Mouse (Mus musculus) naive thymus-derived CD4-positive, alpha-beta T cell, adult 5 months (primary cell): Measurements from ENCODE around the gene Mafg. TPM values are rescaled to one million over a fixed set of nuclear protein-coding genes. Genes with fewer than 3 reads are reported as not detected.

Experiments used
- polyA plus RNA-seq: library from polyadenylated mRNA; unstranded; fragments of 100-300 nt; shearing (Covaris generic); gene quantifications from one replicate; pipeline ENCODE4 v1.2.1, GENCODE M21; 2017

The Mafg gene
- polyA plus RNA-seq = 23.3 TPM

DNA sequence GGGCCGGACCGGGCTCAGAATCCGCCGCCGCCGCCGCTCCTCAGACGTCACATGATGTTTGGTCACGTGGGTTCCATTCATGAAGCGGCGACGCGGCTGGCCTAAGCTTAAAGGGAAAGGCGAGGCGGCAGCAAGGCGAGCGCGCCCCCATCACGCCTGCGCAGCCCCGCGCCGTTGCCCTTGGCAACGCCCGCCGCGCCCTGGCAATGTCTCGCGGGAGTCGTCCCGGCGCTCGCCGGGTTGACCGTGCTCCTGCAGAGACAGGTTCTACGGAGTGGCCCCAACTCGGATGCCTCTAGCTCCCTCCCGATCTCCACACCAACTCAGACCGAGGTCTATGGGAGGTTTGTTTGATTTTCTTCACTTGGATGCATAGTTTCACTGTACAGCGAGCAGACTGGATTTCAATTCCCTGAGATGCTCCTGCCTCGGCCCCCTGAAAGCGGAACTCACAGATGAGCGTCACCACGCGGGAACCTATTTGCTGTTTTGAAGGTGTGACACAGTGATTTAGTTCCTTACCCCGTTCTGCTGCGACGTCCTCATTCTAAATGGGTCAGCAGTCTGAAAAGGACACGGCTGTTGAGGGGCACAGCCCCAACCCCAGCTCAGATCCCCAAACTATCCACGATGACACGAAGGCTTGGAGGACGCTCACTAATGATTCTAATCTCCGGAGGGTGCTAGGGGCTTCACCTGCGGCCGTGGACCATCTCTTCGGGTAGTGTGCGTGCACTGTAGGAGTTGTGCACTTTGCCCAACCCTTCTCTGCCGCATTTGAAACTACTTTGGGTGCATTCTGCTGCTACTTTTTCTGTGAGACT is at the start of gene Mafg:
TSS of gene Mafg (minus strand) at position 81 of the 824 bp plus-strand sequence.

GRCm38 (mm10) chr11:120672687-120673593 is 39.5 kb upstream of the Mafg start, which contains the start of gene Aspscr1:
TSS of gene Aspscr1 (plus strand) at chr11:120672973.

GRCm38 (mm10) chr11:120661076-120661460 is 27.7 kb upstream of the Mafg start, which contains the start of gene Notum:
TSS of gene Notum (minus strand) at chr11:120661175.

DNA sequence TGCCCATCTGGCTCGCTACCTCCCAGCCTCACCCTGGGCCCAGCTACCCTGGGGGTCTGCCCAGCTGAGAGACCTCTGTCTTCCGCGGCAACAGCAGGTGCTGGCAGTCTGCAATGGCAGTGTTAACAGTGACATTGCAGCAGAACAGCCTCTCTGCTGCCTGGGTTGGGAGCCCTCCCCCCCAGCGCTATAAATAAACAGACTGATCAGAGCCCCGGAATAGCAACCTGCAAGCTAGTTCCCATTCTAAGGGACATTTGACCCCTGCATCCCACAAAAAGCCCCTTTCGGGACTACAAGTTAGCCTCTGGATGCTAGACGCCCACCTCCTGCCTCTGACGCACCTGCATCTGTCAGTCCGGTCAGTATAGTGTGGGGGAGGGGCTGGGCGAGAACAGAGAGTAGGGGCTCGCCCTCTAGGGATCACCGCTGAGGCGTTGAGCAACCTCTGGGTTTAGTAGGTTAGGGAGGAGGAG is 14.6 kb upstream of the Mafg start, which contains the start of gene Myadml2:
TSS of gene Myadml2 (minus strand) at position 158 of the 476 bp plus-strand sequence.

DNA sequence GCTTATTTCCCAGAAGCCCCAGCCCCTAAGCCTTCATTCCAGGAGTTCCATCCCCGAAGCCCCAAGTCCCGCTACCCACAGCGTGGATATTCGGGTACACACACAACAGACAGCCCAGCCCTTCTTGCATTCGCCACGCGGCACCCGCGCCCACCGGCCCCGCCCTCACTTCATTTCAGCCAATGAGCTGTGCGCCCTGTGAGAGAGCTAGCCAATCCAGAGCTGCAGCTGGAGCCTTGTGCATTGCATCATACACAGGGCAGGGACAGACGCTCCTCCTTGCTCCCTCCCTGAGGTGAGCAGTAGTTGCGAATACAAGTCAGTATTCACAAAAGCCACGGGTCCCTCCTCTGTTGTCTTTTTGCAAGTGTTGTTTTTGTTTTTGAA is 10.2 kb upstream of the Mafg start, which contains the start of gene Pycr1:
TSS of gene Pycr1 (minus strand) at position 169 of the 387 bp plus-strand sequence.

GRCm38 (mm10) chr11:120625152-120625775 is 8.1 kb downstream of the Mafg start, which contains the start of gene Sirt7:
TSS of gene Sirt7 (minus strand) at chr11:120625240.

DNA sequence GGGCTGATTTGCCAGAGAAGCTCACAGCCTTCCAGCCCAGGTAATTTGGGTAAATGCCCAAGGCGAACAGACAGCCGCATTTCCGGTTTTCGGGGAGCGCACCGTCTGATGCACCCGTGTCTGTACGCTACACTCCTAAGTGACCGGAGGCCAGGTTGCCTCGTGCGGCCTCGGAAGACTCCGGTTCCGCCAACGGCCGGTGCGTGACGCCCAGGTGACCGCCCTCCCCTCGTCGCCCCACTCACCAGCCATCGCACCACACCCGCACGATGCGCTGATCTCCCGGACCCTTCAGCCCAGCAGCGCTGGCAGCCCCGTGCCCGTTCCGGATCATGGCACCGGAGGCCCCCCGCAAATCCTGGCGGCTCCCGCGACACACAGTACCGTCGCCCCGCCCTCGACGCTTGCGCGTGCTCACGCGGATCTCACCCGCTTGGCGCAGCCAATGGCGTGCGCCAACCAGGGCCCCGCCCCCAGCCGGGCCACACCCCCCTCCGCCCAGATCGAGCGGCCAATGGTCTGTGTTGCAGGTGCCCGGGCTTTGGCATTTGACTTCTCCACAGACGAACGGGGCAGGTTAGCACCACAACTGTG is 15.8 kb downstream of the Mafg start, which contains the start of gene Pcyt2:
TSS of gene Pcyt2 (minus strand) at position 418 of the 594 bp plus-strand sequence.

DNA sequence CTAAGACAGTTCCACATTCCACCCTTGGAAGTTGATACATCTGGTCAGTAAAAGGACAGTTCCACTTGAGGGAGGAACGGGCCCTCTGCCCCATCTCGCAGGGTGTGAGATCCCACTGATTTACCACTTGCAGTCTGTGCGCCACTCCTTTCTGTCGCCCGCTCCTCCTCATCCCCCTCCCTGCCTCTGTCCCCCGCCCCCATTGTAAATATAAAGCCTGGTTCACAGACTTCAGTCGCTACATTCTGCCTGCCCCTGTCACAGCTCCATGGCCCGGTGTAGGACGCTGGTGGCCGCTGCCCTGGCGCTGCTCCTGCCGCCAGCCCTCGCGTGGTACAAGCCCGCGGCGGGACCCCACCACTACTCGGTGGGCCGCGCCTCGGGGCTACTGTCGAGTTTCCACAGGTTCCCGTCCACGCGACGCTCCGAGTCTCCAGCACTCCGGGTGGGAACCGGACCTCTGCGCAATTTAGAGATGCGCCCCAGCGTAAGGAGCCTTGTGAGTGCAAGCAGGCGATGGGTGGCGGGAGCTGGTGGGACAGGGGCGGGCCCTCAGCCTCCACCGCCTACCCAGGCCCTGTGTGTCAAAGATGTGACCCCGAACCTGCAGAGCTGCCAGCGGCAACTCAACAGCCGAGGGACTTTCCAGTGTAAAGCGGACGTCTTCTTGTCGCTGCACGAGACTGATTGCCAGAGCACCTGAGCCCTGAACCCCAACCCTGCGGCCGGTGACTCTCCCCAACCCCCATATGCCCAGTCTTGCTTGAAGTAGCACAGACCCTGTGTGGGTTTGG is 25.0 kb downstream of the Mafg start, which contains the start of gene Npb:
TSS of gene Npb (plus strand) at position 237 of the 794 bp plus-strand sequence.

DNA sequence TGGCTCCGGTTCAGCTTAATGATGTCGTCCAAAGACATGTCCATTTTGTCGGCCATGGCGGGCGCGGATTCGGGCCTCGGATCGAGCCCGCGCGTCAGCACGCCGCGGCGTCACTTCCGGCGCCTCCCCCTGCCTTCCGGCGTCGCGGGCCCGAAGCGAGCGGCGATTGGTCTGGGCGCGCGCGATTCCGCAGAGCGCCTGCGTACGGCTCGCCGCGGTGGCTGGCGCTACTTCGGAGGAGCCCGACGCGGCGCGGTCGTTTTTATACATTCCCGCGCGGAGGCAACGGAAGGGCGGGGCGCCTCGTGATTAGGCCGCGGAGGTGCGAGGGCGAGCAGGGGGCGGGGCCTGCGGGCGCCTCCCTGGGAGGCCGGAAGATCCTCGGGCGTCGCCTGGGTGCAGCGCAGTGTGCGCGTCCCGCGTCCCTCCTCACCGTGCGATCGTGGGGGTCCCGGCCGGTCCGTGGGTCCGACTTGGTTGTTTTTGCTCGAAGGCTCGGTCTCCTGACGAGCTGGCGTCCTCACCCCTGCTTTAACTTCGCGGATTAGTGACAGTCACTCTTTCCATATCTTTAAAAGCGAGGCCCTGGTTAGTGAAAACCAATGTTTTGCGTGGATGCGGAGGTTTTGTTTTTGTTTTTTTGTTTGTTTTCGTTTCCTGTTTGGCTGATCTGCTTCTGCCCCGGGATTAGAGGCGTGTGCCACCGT is 35.0 kb downstream of the Mafg start, which contains the start of the genes Alyref and Anapc11:
TSS of gene Alyref (minus strand) at position 83 of the 707 bp plus-strand sequence.
TSS of gene Anapc11 (plus strand) at position 139 of the 707 bp plus-strand sequence.

DNA sequence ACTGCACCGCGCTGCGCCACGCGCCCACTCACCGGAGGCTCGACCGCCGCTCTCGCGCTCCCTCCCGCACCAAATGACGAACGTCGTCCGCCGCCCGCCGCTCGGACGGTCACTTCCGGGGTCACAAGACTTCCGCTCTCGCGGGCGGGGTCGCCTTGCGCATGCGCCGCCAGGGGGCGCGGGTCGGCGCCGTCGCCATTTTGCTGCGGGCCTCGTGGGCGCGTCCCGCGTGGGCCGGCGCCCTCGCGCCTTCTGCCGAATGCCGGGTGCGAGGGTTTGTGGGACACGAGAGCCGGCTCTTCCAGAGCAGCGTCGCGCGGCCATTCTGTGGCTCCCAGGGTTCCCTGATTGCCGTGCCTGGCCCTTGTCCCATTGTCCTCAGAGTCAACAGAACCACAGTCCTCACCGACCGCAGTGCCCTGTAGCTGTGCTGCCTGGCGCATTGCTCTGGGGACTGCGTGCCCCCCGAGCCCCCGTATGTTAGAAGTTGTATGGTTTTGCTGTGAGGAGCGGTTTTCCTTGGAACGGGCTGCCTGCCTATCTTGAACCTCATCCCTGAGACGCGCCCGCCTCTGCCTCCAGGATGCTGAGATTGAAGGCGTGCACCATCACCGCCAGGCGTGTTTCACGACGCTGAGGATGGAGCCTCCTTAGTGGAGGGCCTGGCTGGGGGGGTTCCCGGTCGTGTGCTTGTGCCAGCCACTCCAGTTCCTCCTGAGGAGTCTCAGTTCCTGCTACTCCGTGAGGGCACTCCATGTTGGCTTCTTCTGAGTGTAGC is 51.7 kb downstream of the Mafg start, which contains the start of gene Arhgdia:
TSS of gene Arhgdia (minus strand) at position 135 of the 778 bp plus-strand sequence.

Other genes starting within 250 kb of the Mafg start
- 56.3 TPM for gene Nploc4, start 195.9 kb downstream of the Mafg start, polyA plus RNA-seq
- not detected for gene Tspan10, start 191.0 kb downstream of the Mafg start, polyA plus RNA-seq
- gene Pde6g, start 180.1 kb downstream of the Mafg start, polyA plus RNA-seq = 0.19 TPM
- 2.3 TPM for gene Oxld1, start 175.5 kb downstream of the Mafg start, polyA plus RNA-seq
- gene Ccdc137, start 175.5 kb downstream of the Mafg start, polyA plus RNA-seq = 24.3 TPM
- gene Arl16, start 166.0 kb downstream of the Mafg start, polyA plus RNA-seq = 11.5 TPM
- 43.3 TPM for gene Mrpl12, start 149.0 kb downstream of the Mafg start, polyA plus RNA-seq
- gene Slc25a10, start 141.8 kb downstream of the Mafg start, polyA plus RNA-seq = 6.9 TPM
- not detected for gene Gcgr, start 102.9 kb downstream of the Mafg start, polyA plus RNA-seq
- 80.5 TPM for gene Mcrip1, start 83.9 kb downstream of the Mafg start, polyA plus RNA-seq
- gene Ppp1r27, start 82.5 kb downstream of the Mafg start, polyA plus RNA-seq = not detected
- 187 TPM for gene P4hb, start 60.3 kb downstream of the Mafg start, polyA plus RNA-seq
- gene Arhgdia, start 52.0 kb downstream of the Mafg start, polyA plus RNA-seq = 668 TPM
- gene Alyref, start 35.2 kb downstream of the Mafg start, polyA plus RNA-seq = 272 TPM
- gene Anapc11, start 35.2 kb downstream of the Mafg start, polyA plus RNA-seq = 79.1 TPM
- not detected for gene Npb, start 25.1 kb downstream of the Mafg start, polyA plus RNA-seq
- gene Pcyt2, start 15.7 kb downstream of the Mafg start, polyA plus RNA-seq = 242 TPM
- 190 TPM for gene Sirt7, start 8.4 kb downstream of the Mafg start, polyA plus RNA-seq
- 1.1 TPM for gene Pycr1, start 10.2 kb upstream of the Mafg start, polyA plus RNA-seq
- gene Myadml2, start 14.6 kb upstream of the Mafg start, polyA plus RNA-seq = not detected
- gene Notum, start 27.6 kb upstream of the Mafg start, polyA plus RNA-seq = not detected
- gene Aspscr1, start 39.4 kb upstream of the Mafg start, polyA plus RNA-seq = 141 TPM
- 77.0 TPM for gene Cenpx, start 80.1 kb upstream of the Mafg start, polyA plus RNA-seq
- 69.5 TPM for gene Lrrc45, start 80.3 kb upstream of the Mafg start, polyA plus RNA-seq
- 1.1 TPM for gene Rac3, start 87.9 kb upstream of the Mafg start, polyA plus RNA-seq
- 0.66 TPM for gene Dcxr, start 93.7 kb upstream of the Mafg start, polyA plus RNA-seq
- not detected for gene Cbr2, start 98.5 kb upstream of the Mafg start, polyA plus RNA-seq
- gene Hmga1b, start 129.2 kb upstream of the Mafg start, polyA plus RNA-seq = 1.0 TPM
- 32.5 TPM for gene Rfng, start 150.6 kb upstream of the Mafg start, polyA plus RNA-seq
- gene Gps1, start 150.7 kb upstream of the Mafg start, polyA plus RNA-seq = 115 TPM
- gene Dus1l, start 162.8 kb upstream of the Mafg start, polyA plus RNA-seq = 58.8 TPM
- gene Fasn, start 190.9 kb upstream of the Mafg start, polyA plus RNA-seq = 55.3 TPM